ENCODE assay signal across 8 mouse cellular contexts in the genomic region with DNA sequence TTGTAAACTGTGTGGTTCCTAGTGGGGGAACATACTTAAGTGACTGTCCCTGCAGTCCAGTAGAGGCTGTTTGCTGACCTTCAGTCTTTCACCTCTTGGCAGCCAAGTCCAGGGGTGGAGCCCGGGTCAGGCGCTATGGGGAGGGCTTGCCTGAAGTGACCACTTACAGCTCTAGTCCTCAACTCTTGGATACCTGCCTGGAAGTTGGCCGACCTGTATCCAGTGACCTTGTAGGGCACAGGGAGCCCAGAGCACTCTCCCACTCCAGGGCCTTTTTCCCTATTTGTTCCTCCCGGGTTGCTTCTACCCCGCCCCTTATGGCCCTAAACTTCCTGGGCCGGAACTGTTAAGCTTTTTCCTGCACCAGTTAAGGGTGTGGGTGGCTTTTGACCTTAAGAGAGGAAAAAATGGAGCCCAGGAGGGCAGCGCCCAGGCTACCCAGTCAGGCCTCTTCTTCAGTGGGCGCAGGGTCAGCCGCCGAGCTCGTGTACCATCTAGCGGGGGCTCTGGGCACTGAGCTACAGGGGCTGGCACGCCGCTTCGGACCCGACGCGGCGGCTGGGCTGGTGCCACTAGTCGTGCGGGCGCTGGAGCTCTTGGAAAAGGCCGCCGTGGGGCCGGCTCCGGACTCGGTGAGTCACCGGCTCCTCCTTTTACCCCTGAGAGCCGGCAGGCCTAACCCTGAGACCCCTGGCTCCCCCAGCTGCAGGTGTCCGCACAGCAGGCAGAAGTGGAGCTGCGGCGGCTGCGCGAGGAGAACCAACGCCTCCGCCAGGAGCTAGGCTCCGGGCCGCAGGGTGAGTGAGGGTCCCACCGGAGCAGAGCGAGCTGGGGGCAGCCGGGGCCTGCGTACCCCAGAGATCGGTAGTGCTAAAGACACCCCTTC. TPM values are rescaled to one million over a fixed set of nuclear protein-coding genes. Genes with fewer than 3 reads are reported as not detected.
DNase-seq lines count a peak whose midpoint lies in the region; ATAC-seq and TF ChIP-seq lines count a peak whose summit lies in the region.

A gene (plus strand): TSS at position 354 of the 886 bp plus-strand sequence.

- no peaks in the 10 kb centered on the region for H3K9me3 ChIP-seq in embryonic facial prominence, embryonic 10.5 days
- no peaks in the 10 kb centered on the region for H3K9me3 ChIP-seq in intestine, embryonic 16.5 days (ENCODE audit: control insufficient read depth, low read length)
- no peaks in the 10 kb centered on the region for H3K9me3 ChIP-seq in liver, embryonic 11.5 days (ENCODE audit: control insufficient read depth, low read length)
- no peaks in the 10 kb centered on the region for H3K9me3 ChIP-seq in midbrain, postnatal 0 days (ENCODE audit: low read length)

- H3K36me3 ChIP-seq in embryonic facial prominence, embryonic 10.5 days (replicated peaks) = peaks cover 67% of the 10 kb centered on the region
- peaks cover 15% of the 10 kb centered on the region for H3K36me3 ChIP-seq in intestine, embryonic 16.5 days (ENCODE audit: control insufficient read depth, insufficient read depth, low read length)
- peaks cover 34% of the 10 kb centered on the region for H3K36me3 ChIP-seq in liver, embryonic 11.5 days (ENCODE audit: control insufficient read depth, insufficient read depth, low read length)
- H3K36me3 ChIP-seq in midbrain, postnatal 0 days (ENCODE audit: insufficient read depth, low read length) = peaks cover 36% of the 10 kb centered on the region

- WGBS in embryonic facial prominence, embryonic 10.5 days = 3% methylated on average over 43 of the region's 43 CpGs
- 2% methylated on average over 43 of the region's 43 CpGs for WGBS in intestine, embryonic 16.5 days
- 4% methylated on average over 43 of the region's 43 CpGs for WGBS in liver, embryonic 11.5 days
- WGBS in midbrain, postnatal 0 days = 3% methylated on average over 43 of the region's 43 CpGs

- peak within 1 kb of the TSS; percentile 98 for H3K4me2 ChIP-seq in intestine, embryonic 16.5 days (ENCODE audit: low read depth, low read length)
- H3K4me2 ChIP-seq in liver, embryonic 11.5 days = peak within 1 kb of the TSS; percentile 100
- H3K4me2 ChIP-seq in midbrain, postnatal 0 days (ENCODE audit: low read depth, low read length, poor library complexity, severe bottlenecking) = peak within 1 kb of the TSS; percentile 92

- peak; percentile 57 for TF ChIP-seq CTCF in midbrain, postnatal 0 days (IDR thresholded peaks at IDR 0.05)

- ATAC-seq in CD4-positive, CD25-positive, alpha-beta regulatory T cell, adult 4 months = peak; percentile 51
- ATAC-seq in granulocyte monocyte progenitor cell, adult 5-6 weeks (replicated peaks; ENCODE audit: poor library complexity, severe bottlenecking) = peak; percentile 50
- ATAC-seq in intestine, embryonic 16.5 days = peak; percentile 76
- ATAC-seq in liver, embryonic 11.5 days (replicated peaks; ENCODE audit: low FRiP score) = peak; percentile 73
- ATAC-seq in midbrain, postnatal 0 days (ENCODE audit: low FRiP score) = peak; percentile 79

- peak within 1 kb of the TSS; percentile 83 for H3K9ac ChIP-seq in intestine, embryonic 16.5 days (ENCODE audit: low read depth, low read length)
- H3K9ac ChIP-seq in liver, embryonic 11.5 days (ENCODE audit: low read depth, low read length) = peak within 1 kb of the TSS; percentile 73
- H3K9ac ChIP-seq in midbrain, postnatal 0 days (replicated peaks; ENCODE audit: low read length, poor library complexity, severe bottlenecking) = peak within 1 kb of the TSS; percentile 65

- peak within 1 kb of the TSS; percentile 67 for H3K4me3 ChIP-seq in embryonic facial prominence, embryonic 10.5 days
- H3K4me3 ChIP-seq in intestine, embryonic 16.5 days (ENCODE audit: low read length) = peak within 1 kb of the TSS; percentile 62
- H3K4me3 ChIP-seq in liver, embryonic 11.5 days (ENCODE audit: low read depth, low read length) = peak within 1 kb of the TSS; percentile 65
- peak within 1 kb of the TSS; percentile 48 for H3K4me3 ChIP-seq in midbrain, postnatal 0 days (ENCODE audit: low read depth, low read length)

- no peaks in the 10 kb centered on the region for H3K27me3 ChIP-seq in embryonic facial prominence, embryonic 10.5 days (replicated peaks; ENCODE audit: low read depth, poor library complexity, severe bottlenecking)
- H3K27me3 ChIP-seq in intestine, embryonic 16.5 days (replicated peaks; ENCODE audit: control insufficient read depth, insufficient read depth, low read length) = no peaks in the 10 kb centered on the region
- H3K27me3 ChIP-seq in liver, embryonic 11.5 days (replicated peaks; ENCODE audit: control insufficient read depth, insufficient read depth, low read length) = no peaks in the 10 kb centered on the region
- H3K27me3 ChIP-seq in midbrain, postnatal 0 days (ENCODE audit: insufficient read depth, low read length) = no peaks in the 10 kb centered on the region

- peaks cover 34% of the 10 kb centered on the region for H3K4me1 ChIP-seq in embryonic facial prominence, embryonic 10.5 days
- H3K4me1 ChIP-seq in intestine, embryonic 16.5 days (ENCODE audit: control insufficient read depth, insufficient read depth, low read length) = peaks cover 19% of the 10 kb centered on the region
- peaks cover 20% of the 10 kb centered on the region for H3K4me1 ChIP-seq in liver, embryonic 11.5 days (replicated peaks; ENCODE audit: control insufficient read depth, insufficient read depth, low read length)
- H3K4me1 ChIP-seq in midbrain, postnatal 0 days (ENCODE audit: insufficient read depth, low read length) = peaks cover 5% of the 10 kb centered on the region; the same call in 1 of the 2 replicates

- peak within 1 kb of the TSS; percentile 74 for H3K27ac ChIP-seq in embryonic facial prominence, embryonic 10.5 days (replicated peaks)
- H3K27ac ChIP-seq in intestine, embryonic 16.5 days (ENCODE audit: low read length) = peak within 1 kb of the TSS; percentile 92
- peak within 1 kb of the TSS; percentile 79 for H3K27ac ChIP-seq in liver, embryonic 11.5 days (ENCODE audit: low read depth, low read length)
- peak within 1 kb of the TSS; percentile 83 for H3K27ac ChIP-seq in midbrain, postnatal 0 days (ENCODE audit: low read depth, low read length)

- peak; percentile 61 to 70 for DNase-seq in adrenal gland, adult 18-20 months (ENCODE audit: low spot score in 2 of 2)
- peak; percentile 79 for DNase-seq in embryonic facial prominence, embryonic 10.5 days (ENCODE audit: low spot score)
- peak; percentile 83 for DNase-seq in liver, embryonic 11.5 days (ENCODE audit: low spot score)
- peak; percentile 80 for DNase-seq in midbrain, postnatal 0 days (ENCODE audit: low spot score)
- peak; percentile 41 to 70 for DNase-seq in urinary bladder, postnatal 4 days (ENCODE audit: low spot score in 2 of 2)

RNA-seq across cellular contexts. Expression of the gene that starts here (rescaled TPM):
- under 1 TPM in 1 of 2 experiments, not detected in 1; 0.56 TPM for polyA plus RNA-seq in CD4-positive, CD25-positive, alpha-beta regulatory T cell, adult 4 months (2017; shearing (Covaris generic))
- 10 to 100 TPM; 11.5 to 20.8 TPM for total RNA-seq in adrenal gland, adult 18-20 months (2021)
- 0.17 and 0.23 TPM in 2 replicates for polyA plus RNA-seq in embryonic facial prominence, embryonic 10.5 days (2016; fragmentation: Nextera tagmentation; extraction: Ambion mirVana)
- 0.17 TPM in 1 of 2 replicates, not detected in the other for total RNA-seq in granulocyte monocyte progenitor cell, adult 5-6 weeks (2014; fragmentation: Nextera tagmentation)
- 0.22 TPM in 1 of 2 replicates, not detected in the other for total RNA-seq in granulocyte monocyte progenitor cell, adult 5-6 weeks (2017)
- polyA plus RNA-seq in intestine, embryonic 16.5 days (2015; fragmentation: Nextera tagmentation; extraction: Ambion mirVana) = 2.4 and 2.7 TPM in 2 replicates
- polyA plus RNA-seq in liver, embryonic 11.5 days (2014; fragmentation: Nextera tagmentation; extraction: Ambion mirVana) = 1.2 and 1.5 TPM in 2 replicates
- 5.7 and 7.0 TPM in 2 replicates for total RNA-seq in midbrain, postnatal 0 days (2014; rRNA removed)
- 6.9 and 7.5 TPM in 2 replicates for polyA plus RNA-seq in midbrain, postnatal 0 days (2015; fragmentation: Nextera tagmentation; extraction: Ambion mirVana)

Comparison
In these comparisons a context has a peak if more than half of its experiments do, and no peak if none do; other contexts are left out.
1. Peak in every context shown above with its lines: DNase-seq, ATAC-seq, H3K4me3 ChIP-seq and H3K27ac ChIP-seq.
2. Peak in ATAC-seq in CD4-positive, CD25-positive, alpha-beta regulatory T cell, adult 4 months; RNA of the gene not detected or under 1 TPM.
3. Peak in DNase-seq, H3K4me3 ChIP-seq and H3K27ac ChIP-seq in embryonic facial prominence, embryonic 10.5 days; RNA of the gene not detected or under 1 TPM.
4. Peak in ATAC-seq in granulocyte monocyte progenitor cell, adult 5-6 weeks; RNA of the gene not detected or under 1 TPM.